ENCODE assay signal across 8 mouse cellular contexts in genomic region chr1:81287088-81287487, GRCm38 (mm10).
DNase-seq lines count a peak whose midpoint lies in the region; ATAC-seq and TF ChIP-seq lines count a peak whose summit lies in the region.

No protein-coding gene starts in this region.

- TF ChIP-seq CTCF in liver, embryonic 14.5 days (IDR thresholded peaks at IDR 0.05; ENCODE audit: low read depth) = peak; percentile 28; the same call in 1 of the 2 replicates

- no peak for DNase-seq in liver, embryonic 14.5 days (ENCODE audit: low read depth in 3 of 3, low spot score in 3 of 3)
- DNase-seq in liver (no peak), adipocyte (ENCODE audit: low spot score) (peak; percentile 46)
- DNase-seq in embryo, embryonic 9.5 days (ENCODE audit: extremely low spot score) = peak; percentile 33
- DNase-seq in neural tube, embryonic 10.5 days (ENCODE audit: extremely low spot score, low spot score) = peak; percentile 22
- no peak for DNase-seq in adrenal gland, adult 8-10 months

- H3K9ac ChIP-seq in liver, embryonic 14.5 days (replicated peaks) = no peak overlapping the region
- H3K9ac ChIP-seq in intestine, embryonic 16.5 days (ENCODE audit: low read depth, low read length) = no peak overlapping the region
- no peak overlapping the region for H3K9ac ChIP-seq in heart, embryonic 12.5 days

- H3K4me2 ChIP-seq in liver, embryonic 14.5 days (ENCODE audit: low read depth) = no peak overlapping the region
- H3K4me2 ChIP-seq in intestine, embryonic 16.5 days (ENCODE audit: low read depth, low read length) = no peak overlapping the region
- H3K4me2 ChIP-seq in heart, embryonic 12.5 days = no peak overlapping the region

- H3K27ac ChIP-seq in liver, embryonic 14.5 days = no peak overlapping the region
- no peak overlapping the region for H3K27ac ChIP-seq in intestine, embryonic 16.5 days (ENCODE audit: low read length)
- H3K27ac ChIP-seq in heart, embryonic 12.5 days (ENCODE audit: poor library complexity, severe bottlenecking) = no peak overlapping the region

- H3K4me1 ChIP-seq in liver, embryonic 14.5 days (replicated peaks; ENCODE audit: control insufficient read depth in 2 of 2, insufficient read depth in 2 of 2, low read length in 1 of 2) = no peaks in the 10 kb centered on the region
- H3K4me1 ChIP-seq in intestine, embryonic 16.5 days (ENCODE audit: control insufficient read depth, insufficient read depth, low read length) = no peaks in the 10 kb centered on the region
- no peaks in the 10 kb centered on the region for H3K4me1 ChIP-seq in heart, embryonic 12.5 days (replicated peaks)

- no peak for TF ChIP-seq EP300 in liver, embryonic 14.5 days (IDR thresholded peaks at IDR 0.05; ENCODE audit: low read depth)

- ATAC-seq in liver, embryonic 14.5 days (ENCODE audit: insufficient read depth) = no peak
- ATAC-seq in intestine, embryonic 16.5 days = 0 out of 2 replicates have a peak, but pooled peaks have one; percentile 11
- no peak for ATAC-seq in heart, embryonic 12.5 days (ENCODE audit: insufficient number of reproducible peaks, low FRiP score)

- H3K27me3 ChIP-seq in liver, embryonic 14.5 days (ENCODE audit: control insufficient read depth, insufficient read depth, low read length) = no peaks in the 10 kb centered on the region
- H3K27me3 ChIP-seq in intestine, embryonic 16.5 days (replicated peaks; ENCODE audit: control insufficient read depth, insufficient read depth, low read length) = no peaks in the 10 kb centered on the region
- H3K27me3 ChIP-seq in heart, embryonic 12.5 days (replicated peaks) = no peaks in the 10 kb centered on the region

- no peaks in the 10 kb centered on the region for H3K9me3 ChIP-seq in liver, embryonic 14.5 days (ENCODE audit: control insufficient read depth, low read length)
- no peaks in the 10 kb centered on the region for H3K9me3 ChIP-seq in intestine, embryonic 16.5 days (ENCODE audit: control insufficient read depth, low read length)
- no peaks in the 10 kb centered on the region for H3K9me3 ChIP-seq in heart, embryonic 12.5 days (replicated peaks)

- no peaks in the 10 kb centered on the region for H3K36me3 ChIP-seq in liver, embryonic 14.5 days (replicated peaks; ENCODE audit: control insufficient read depth, insufficient read depth, low read depth)
- H3K36me3 ChIP-seq in intestine, embryonic 16.5 days (ENCODE audit: control insufficient read depth, insufficient read depth, low read length) = no peaks in the 10 kb centered on the region
- H3K36me3 ChIP-seq in heart, embryonic 12.5 days = no peaks in the 10 kb centered on the region

- no peak overlapping the region for H3K4me3 ChIP-seq in liver, embryonic 14.5 days (ENCODE audit: insufficient read depth in 1 of 2, low read depth in 2 of 2, low read length in 2 of 2)
- H3K4me3 ChIP-seq in intestine, embryonic 16.5 days (ENCODE audit: low read length) = no peak overlapping the region
- no peak overlapping the region for H3K4me3 ChIP-seq in heart, embryonic 12.5 days

Comparison
In these comparisons a context has a peak if more than half of its experiments do, and no peak if none do; other contexts are left out.
1. DNase-seq: peak in adipocyte (single experiment), embryo, embryonic 9.5 days (single experiment) and neural tube, embryonic 10.5 days (single experiment); none in liver, embryonic 14.5 days (0 of 3), liver (single experiment) and adrenal gland, adult 8-10 months (single experiment).